Mouse (Mus musculus) kidney, embryonic 16.5 days (tissue): ENCODE results near the gene Suds3. TPM values are rescaled to one million over a fixed set of nuclear protein-coding genes. Genes with fewer than 3 reads are reported as not detected.
A peak's percentile ranks its signal among the peaks of the same experiment; 100 is the strongest.

Experiments used
- ATAC-seq: fragments of 200-750 bp; cut with Nextera tagmentation; 2 replicates; pipeline ENCODE4 v1.8.0; 2017; ENCODE audit warnings: moderate TSS enrichment; ENCODE audit not compliant: low FRiP score, low TSS enrichment
- H3K27ac ChIP-seq: fragments of 300-500 bp; sonication (generic); 2 replicates; pipeline ENCODE4 v1.5.1; 2014; ENCODE audit warnings: low read length
- H3K27me3 ChIP-seq: fragments of 300-500 bp; sonication (generic); 2 replicates; pipeline ENCODE4 v1.6.1; 2014; ENCODE audit warnings: low read length, control low read depth, mixed read lengths; ENCODE audit not compliant: insufficient read depth
- H3K36me3 ChIP-seq: fragments of 300-500 bp; sonication (generic); 2 replicates; pipeline ENCODE4 v1.6.1; 2014; ENCODE audit warnings: low read length, control low read depth, mixed read lengths; ENCODE audit not compliant: insufficient read depth
- H3K4me1 ChIP-seq: fragments of 300-500 bp; sonication (generic); 2 replicates; pipeline ENCODE4 v1.6.1; 2014; ENCODE audit warnings: low read length, control low read depth, mixed read lengths; ENCODE audit not compliant: insufficient read depth
- H3K4me2 ChIP-seq: fragments of 300-500 bp; sonication (generic); replicated peaks from 2 replicates; pipeline ENCODE4 v1.6.1; 2014; ENCODE audit warnings: low read depth, low read length
- H3K4me3 ChIP-seq: fragments of 300-500 bp; sonication (generic); 2 replicates; pipeline ENCODE4 v1.5.1; 2014; ENCODE audit warnings: mild to moderate bottlenecking, low read length
- H3K9ac ChIP-seq: fragments of 300-500 bp; sonication (generic); replicated peaks from 2 replicates; pipeline ENCODE4 v1.6.1; 2014; ENCODE audit warnings: low read length
- H3K9me3 ChIP-seq: fragments of 300-500 bp; sonication (generic); 2 replicates; pipeline ENCODE4 v1.6.1; 2016; ENCODE audit warnings: low read length, control low read depth
- WGBS: fragments of 180-500 bp; shearing (Covaris S2); extraction: QIAGEN DNeasy Blood & Tissue Kit; methylation state at CpG from one replicate; pipeline ENCODE4 v1.1.7; 2014; 5-methylcytosine and 5-hydroxymethylcytosine counted together
- polyA plus RNA-seq: library from polyadenylated mRNA; unstranded; fragments of >200 nt; fragmentation: Nextera tagmentation; extraction: Ambion mirVana; gene quantifications from 2 replicates; pipeline ENCODE4 v1.2.1, GENCODE M21; 2015

The Suds3 gene
- polyA plus RNA-seq, 1 experiment from 2014 or later, result 73.7 TPM

GRCm38 (mm10) chr5:117150068-117150467 is 34.2 kb upstream of the Suds3 start:
- Histone ChIP-seq H3K4me1 (no peaks in the 10 kb centered on the region), H3K27ac (no peak overlapping the region), H3K9ac (no peak overlapping the region), H3K27me3 (no peaks in the 10 kb centered on the region), H3K36me3 (no peaks in the 10 kb centered on the region), H3K9me3 (peaks cover 5% of the 10 kb centered on the region), H3K4me3 (no peak overlapping the region), H3K4me2 (no peak overlapping the region)
- WGBS, result 81% methylated on average over 5 of the region's 5 CpGs
- ATAC-seq, result no peak

- Histone ChIP-seq H3K4me3 (no peak overlapping the region), H3K4me1 (no peaks in the 10 kb centered on the region), H3K9me3 (peaks cover 5% of the 10 kb centered on the region), H3K9ac (no peak overlapping the region), H3K36me3 (no peaks in the 10 kb centered on the region), H3K27ac (no peak overlapping the region), H3K4me2 (no peak overlapping the region), H3K27me3 (no peaks in the 10 kb centered on the region)
- no peak for ATAC-seq
- WGBS, result 59% methylated on average over 16 of the region's 16 CpGs
Measured at GRCm38 (mm10) chr5:117149054-117149942, 33.4 kb upstream of the Suds3 start.

- WGBS, result 89% methylated on average over 16 of the region's 16 CpGs
Measured at GRCm38 (mm10) chr5:117147187-117148095, 31.5 kb upstream of the Suds3 start.

GRCm38 (mm10) chr5:117146165-117146564 is 30.3 kb upstream of the Suds3 start:
- Histone ChIP-seq H3K4me2 (no peak overlapping the region), H3K4me1 (no peaks in the 10 kb centered on the region), H3K36me3 (no peaks in the 10 kb centered on the region), H3K4me3 (no peak overlapping the region), H3K9me3 (peaks cover 5% of the 10 kb centered on the region), H3K27me3 (no peaks in the 10 kb centered on the region), H3K9ac (no peak overlapping the region), H3K27ac (no peak overlapping the region)
- ATAC-seq, result no peak

More at GRCm38 (mm10) chr5:117147187-117148095, 31.5 kb upstream of the Suds3 start:
- no peak for ATAC-seq
- H3K9me3 ChIP-seq, result peaks cover 5% of the 10 kb centered on the region
- no peaks in the 10 kb centered on the region for H3K4me1 ChIP-seq
- H3K27ac ChIP-seq, result no peak overlapping the region
- H3K36me3 ChIP-seq, result no peaks in the 10 kb centered on the region
- no peak overlapping the region for H3K4me3 ChIP-seq
- no peak overlapping the region for H3K4me2 ChIP-seq
- no peak overlapping the region for H3K9ac ChIP-seq
- no peaks in the 10 kb centered on the region for H3K27me3 ChIP-seq

- H3K9ac ChIP-seq, result no peak overlapping the region
- H3K4me2 ChIP-seq, result no peak overlapping the region
- no peaks in the 10 kb centered on the region for H3K27me3 ChIP-seq
- WGBS, result 50% methylated on average over 9 of the region's 9 CpGs
- no peaks in the 10 kb centered on the region for H3K36me3 ChIP-seq
- H3K4me1 ChIP-seq, result peaks cover 2% of the 10 kb centered on the region; the same call in 1 of the 2 replicates
- no peak overlapping the region for H3K27ac ChIP-seq
- H3K9me3 ChIP-seq, result peaks cover 5% of the 10 kb centered on the region
- H3K4me3 ChIP-seq, result no peak overlapping the region
- ATAC-seq, result 0 out of 2 replicates have a peak, but pooled peaks have one; percentile 54
Measured at GRCm38 (mm10) chr5:117143721-117144135, 27.8 kb upstream of the Suds3 start.

- no peaks in the 10 kb centered on the region for H3K27me3 ChIP-seq
- H3K36me3 ChIP-seq, result no peaks in the 10 kb centered on the region
- no peaks in the 10 kb centered on the region for H3K9me3 ChIP-seq
- H3K27ac ChIP-seq, result no peak overlapping the region
- 73% methylated on average over 7 of the region's 7 CpGs for WGBS
- no peak for ATAC-seq
- H3K4me1 ChIP-seq, result peaks cover 30% of the 10 kb centered on the region
- no peak overlapping the region for H3K9ac ChIP-seq
- no peak overlapping the region for H3K4me3 ChIP-seq
- H3K4me2 ChIP-seq, result no peak overlapping the region
Measured at GRCm38 (mm10) chr5:117140374-117140773, 24.5 kb upstream of the Suds3 start.

- Histone ChIP-seq H3K4me3 (no peak overlapping the region), H3K9me3 (no peaks in the 10 kb centered on the region), H3K4me2 (no peak overlapping the region), H3K36me3 (no peaks in the 10 kb centered on the region), H3K9ac (no peak overlapping the region), H3K27me3 (no peaks in the 10 kb centered on the region), H3K27ac (no peak overlapping the region), H3K4me1 (peaks cover 35% of the 10 kb centered on the region)
- no peak for ATAC-seq
- 76% methylated on average over 8 of the region's 8 CpGs for WGBS
Measured at GRCm38 (mm10) chr5:117139822-117140221, 23.9 kb upstream of the Suds3 start.

- no peak overlapping the region for H3K27ac ChIP-seq
- H3K4me1 ChIP-seq, result peaks cover 45% of the 10 kb centered on the region
- no peak for ATAC-seq
- 65% methylated on average over 11 of the region's 11 CpGs for WGBS
- no peak overlapping the region for H3K4me3 ChIP-seq
- H3K4me2 ChIP-seq, result no peak overlapping the region
- H3K9me3 ChIP-seq, result no peaks in the 10 kb centered on the region
- no peaks in the 10 kb centered on the region for H3K36me3 ChIP-seq
- H3K27me3 ChIP-seq, result no peaks in the 10 kb centered on the region
- H3K9ac ChIP-seq, result no peak overlapping the region
Measured at GRCm38 (mm10) chr5:117138295-117138988, 22.5 kb upstream of the Suds3 start.

GRCm38 (mm10) chr5:117137594-117137993 is 21.7 kb upstream of the Suds3 start:
- WGBS, result 69% methylated on average over 8 of the region's 8 CpGs
- no peaks in the 10 kb centered on the region for H3K36me3 ChIP-seq
- H3K27me3 ChIP-seq, result no peaks in the 10 kb centered on the region
- no peak overlapping the region for H3K27ac ChIP-seq
- H3K9ac ChIP-seq, result no peak overlapping the region
- no peak for ATAC-seq
- peak overlapping the region; percentile 2; the same call in 1 of the 2 replicates for H3K4me3 ChIP-seq
- H3K4me1 ChIP-seq, result peaks cover 45% of the 10 kb centered on the region
- no peaks in the 10 kb centered on the region for H3K9me3 ChIP-seq
- no peak overlapping the region for H3K4me2 ChIP-seq
